In the genomic region with DNA sequence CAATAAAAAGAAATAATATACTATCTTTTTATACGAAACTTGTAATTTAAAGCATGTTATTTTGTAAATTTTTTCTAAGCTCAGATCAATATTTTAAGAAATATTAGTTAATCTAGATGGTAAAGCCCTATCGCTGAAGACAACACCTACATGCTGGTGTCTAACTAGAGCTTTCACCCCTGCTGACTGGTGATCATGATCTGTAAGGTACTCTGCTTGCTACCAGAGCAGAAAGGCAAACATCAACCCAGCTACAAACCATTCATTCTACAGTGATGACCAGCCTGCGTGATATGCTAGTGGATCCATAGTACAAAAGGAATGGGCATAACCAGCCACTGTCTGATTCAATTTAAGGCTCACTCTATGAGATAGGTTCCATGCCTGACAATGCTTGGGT, we compare ENCODE assay signal across 15 mouse cellular contexts. TPM values are rescaled to one million over a fixed set of nuclear protein-coding genes. Genes with fewer than 3 reads are reported as not detected.
DNase-seq lines count a peak whose midpoint lies in the region; ATAC-seq lines count a peak whose summit lies in the region.
"Not testable (repeated sequence)": the region's sequence is repeated elsewhere in the genome, so short reads cannot be mapped to it uniquely, and the experiment has no call there.
"Had no signal": no experiment of that assay in that cellular context is flagged by ENCODE, and none has a peak within 500 bp of the region (broad histone marks: within the 10 kb centered on the region; RNA-seq: fewer than 3 reads in every experiment).

No protein-coding gene starts in this region.

- not testable (repeated sequence) for H3K4me3 ChIP-seq in forebrain, embryonic 12.5 days (replicated peaks); hindbrain, embryonic 11.5 days (ENCODE audit: low read depth, low read length); intestine, embryonic 16.5 days (ENCODE audit: low read length); liver, embryonic 11.5 days (ENCODE audit: low read depth, low read length); midbrain, embryonic 12.5 days; neural tube, embryonic 11.5 days (ENCODE audit: low read depth, low read length); stomach, embryonic 16.5 days (replicated peaks; ENCODE audit: low read length)

- not testable (repeated sequence) for H3K9ac ChIP-seq in forebrain, embryonic 12.5 days; hindbrain, embryonic 11.5 days (ENCODE audit: low read depth, low read length); intestine, embryonic 16.5 days (ENCODE audit: low read depth, low read length); liver, embryonic 11.5 days (ENCODE audit: low read depth, low read length); midbrain, embryonic 12.5 days (replicated peaks); neural tube, embryonic 11.5 days (ENCODE audit: low read length); stomach, embryonic 16.5 days (ENCODE audit: low read length)

- not testable (repeated sequence) for H3K4me1 ChIP-seq in forebrain, embryonic 12.5 days; hindbrain, embryonic 11.5 days (replicated peaks; ENCODE audit: control insufficient read depth, insufficient read depth, low read length); intestine, embryonic 16.5 days (ENCODE audit: control insufficient read depth, insufficient read depth, low read length); liver, embryonic 11.5 days (replicated peaks; ENCODE audit: control insufficient read depth, insufficient read depth, low read length); midbrain, embryonic 12.5 days; neural tube, embryonic 11.5 days (ENCODE audit: control insufficient read depth, insufficient read depth, low read length); stomach, embryonic 16.5 days (ENCODE audit: control insufficient read depth, insufficient read depth, low read length)

- ATAC-seq in forebrain, embryonic 12.5 days (ENCODE audit: low FRiP score) = peak; percentile 57
- peak; percentile 67 for ATAC-seq in hindbrain, embryonic 11.5 days (ENCODE audit: low FRiP score)
- ATAC-seq in intestine, embryonic 16.5 days = 0 out of 2 replicates have a peak, but pooled peaks have one; percentile 36
- ATAC-seq in liver, embryonic 11.5 days (replicated peaks; ENCODE audit: low FRiP score) = peak; percentile 52
- peak; percentile 66; the same call in 1 of the 2 replicates for ATAC-seq in midbrain, embryonic 12.5 days (ENCODE audit: low FRiP score, low read depth)
- peak; percentile 32; the same call in 1 of the 2 replicates for ATAC-seq in neural tube, embryonic 11.5 days (ENCODE audit: insufficient read depth, low FRiP score, low TSS enrichment)
- 0 out of 2 replicates have a peak, but pooled peaks have one; percentile 52 for ATAC-seq in stomach, embryonic 16.5 days (ENCODE audit: insufficient read depth, low FRiP score)

- peaks cover 22% of the 10 kb centered on the region for H3K9me3 ChIP-seq in forebrain, embryonic 12.5 days
- peaks cover 12% of the 10 kb centered on the region for H3K9me3 ChIP-seq in hindbrain, embryonic 11.5 days (ENCODE audit: control insufficient read depth, low read length)
- H3K9me3 ChIP-seq in intestine, embryonic 16.5 days (ENCODE audit: control insufficient read depth, low read length); liver, embryonic 11.5 days (ENCODE audit: control insufficient read depth, low read length); neural tube, embryonic 11.5 days (ENCODE audit: control insufficient read depth, low read length); stomach, embryonic 16.5 days (replicated peaks; ENCODE audit: control insufficient read depth, low read length): not testable (repeated sequence)
- H3K9me3 ChIP-seq in midbrain, embryonic 12.5 days = peaks cover 25% of the 10 kb centered on the region

- not testable (repeated sequence) for H3K36me3 ChIP-seq in forebrain, embryonic 12.5 days (replicated peaks); hindbrain, embryonic 11.5 days (ENCODE audit: control insufficient read depth, insufficient read depth, low read length); intestine, embryonic 16.5 days (ENCODE audit: control insufficient read depth, insufficient read depth, low read length); liver, embryonic 11.5 days (ENCODE audit: control insufficient read depth, insufficient read depth, low read length); midbrain, embryonic 12.5 days; neural tube, embryonic 11.5 days (ENCODE audit: control insufficient read depth, insufficient read depth, low read length); stomach, embryonic 16.5 days (ENCODE audit: control insufficient read depth, insufficient read depth, low read length)

- H3K27ac ChIP-seq in forebrain, embryonic 12.5 days; hindbrain, embryonic 11.5 days (ENCODE audit: low read depth, low read length); intestine, embryonic 16.5 days (ENCODE audit: low read length); liver, embryonic 11.5 days (ENCODE audit: low read depth, low read length); midbrain, embryonic 12.5 days (replicated peaks); neural tube, embryonic 11.5 days (ENCODE audit: low read depth, low read length); stomach, embryonic 16.5 days (ENCODE audit: low read length): not testable (repeated sequence)

- not testable (repeated sequence) for H3K4me2 ChIP-seq in forebrain, embryonic 12.5 days; hindbrain, embryonic 11.5 days (replicated peaks; ENCODE audit: low read depth, low read length); intestine, embryonic 16.5 days (ENCODE audit: low read depth, low read length); liver, embryonic 11.5 days; midbrain, embryonic 12.5 days (replicated peaks); neural tube, embryonic 11.5 days (ENCODE audit: low read depth); stomach, embryonic 16.5 days (ENCODE audit: low read depth, low read length)

- not testable (repeated sequence) for DNase-seq in hindbrain, embryonic 11.5 days (ENCODE audit: low spot score); liver, embryonic 11.5 days (ENCODE audit: low spot score); neural tube, embryonic 11.5 days (ENCODE audit: low spot score)

- 73% methylated on average over 3 of the region's 3 CpGs for WGBS in forebrain, embryonic 12.5 days
- 67% methylated on average over 3 of the region's 3 CpGs for WGBS in hindbrain, embryonic 11.5 days
- WGBS in intestine, embryonic 16.5 days = 67% methylated on average over 3 of the region's 3 CpGs
- WGBS in liver, embryonic 11.5 days = 63% methylated on average over 3 of the region's 3 CpGs
- WGBS in midbrain, embryonic 12.5 days = 74% methylated on average over 3 of the region's 3 CpGs
- WGBS in neural tube, embryonic 11.5 days = 69% methylated on average over 3 of the region's 3 CpGs
- 72% methylated on average over 3 of the region's 3 CpGs for WGBS in stomach, embryonic 16.5 days

- not testable (repeated sequence) for H3K27me3 ChIP-seq in forebrain, embryonic 12.5 days; hindbrain, embryonic 11.5 days (ENCODE audit: control insufficient read depth, insufficient read depth, low read length); intestine, embryonic 16.5 days (replicated peaks; ENCODE audit: control insufficient read depth, insufficient read depth, low read length); liver, embryonic 11.5 days (replicated peaks; ENCODE audit: control insufficient read depth, insufficient read depth, low read length); midbrain, embryonic 12.5 days; neural tube, embryonic 11.5 days (ENCODE audit: control insufficient read depth, insufficient read depth, low read length); stomach, embryonic 16.5 days (ENCODE audit: control insufficient read depth, insufficient read depth, low read length)

RNA-seq across cellular contexts. Expression of a gene that starts 16.9 kb away (rescaled TPM):
- polyA plus RNA-seq in forebrain, embryonic 12.5 days (2016; fragmentation: Nextera tagmentation; extraction: Ambion mirVana) = not detected in 2 replicates
- not detected in 2 replicates for polyA plus RNA-seq in hindbrain, embryonic 11.5 days (2014; fragmentation: Nextera tagmentation; extraction: Ambion mirVana)
- polyA plus RNA-seq in intestine, embryonic 16.5 days (2015; fragmentation: Nextera tagmentation; extraction: Ambion mirVana) = not detected in 2 replicates
- polyA plus RNA-seq in liver, embryonic 11.5 days (2014; fragmentation: Nextera tagmentation; extraction: Ambion mirVana) = not detected in 2 replicates
- polyA plus RNA-seq in midbrain, embryonic 12.5 days (2016; fragmentation: Nextera tagmentation; extraction: Ambion mirVana) = not detected in 2 replicates
- not detected in 2 replicates for polyA plus RNA-seq in neural tube, embryonic 11.5 days (2014; fragmentation: Nextera tagmentation; extraction: Ambion mirVana)
- not detected in 2 replicates for polyA plus RNA-seq in stomach, embryonic 16.5 days (2015; fragmentation: Nextera tagmentation; extraction: Ambion mirVana)
- polyA plus RNA-seq: adrenal gland, adult 2 months; C2C12; erythroblast, embryonic 14.5 days; forebrain, embryonic 15.5 days; gonadal fat pad, adult 2 months; hindbrain, embryonic 15.5 days; limb, embryonic 14.5 days; liver, embryonic 16.5 days had no signal

RNA-seq across cellular contexts. Expression of a gene that starts 24.8 kb away (rescaled TPM):
- not detected in 2 replicates for polyA plus RNA-seq in forebrain, embryonic 12.5 days (2016; fragmentation: Nextera tagmentation; extraction: Ambion mirVana)
- not detected in 2 replicates for polyA plus RNA-seq in hindbrain, embryonic 11.5 days (2014; fragmentation: Nextera tagmentation; extraction: Ambion mirVana)
- polyA plus RNA-seq in intestine, embryonic 16.5 days (2015; fragmentation: Nextera tagmentation; extraction: Ambion mirVana) = 0.15 TPM in 1 of 2 replicates, not detected in the other
- polyA plus RNA-seq in liver, embryonic 11.5 days (2014; fragmentation: Nextera tagmentation; extraction: Ambion mirVana) = not detected in 2 replicates
- not detected in 2 replicates for polyA plus RNA-seq in midbrain, embryonic 12.5 days (2016; fragmentation: Nextera tagmentation; extraction: Ambion mirVana)
- polyA plus RNA-seq in neural tube, embryonic 11.5 days (2014; fragmentation: Nextera tagmentation; extraction: Ambion mirVana) = not detected in 2 replicates
- not detected in 2 replicates for polyA plus RNA-seq in stomach, embryonic 16.5 days (2015; fragmentation: Nextera tagmentation; extraction: Ambion mirVana)
- polyA plus RNA-seq: adrenal gland, adult 2 months; erythroblast, embryonic 14.5 days; forebrain, embryonic 15.5 days; gonadal fat pad, adult 2 months; hindbrain, embryonic 15.5 days; liver, embryonic 16.5 days had no signal

RNA-seq across cellular contexts. Expression of a gene that starts 54.9 kb away (rescaled TPM):
- not detected in 2 replicates for polyA plus RNA-seq in forebrain, embryonic 12.5 days (2016; fragmentation: Nextera tagmentation; extraction: Ambion mirVana)
- not detected in 2 replicates for polyA plus RNA-seq in hindbrain, embryonic 11.5 days (2014; fragmentation: Nextera tagmentation; extraction: Ambion mirVana)
- not detected in 2 replicates for polyA plus RNA-seq in intestine, embryonic 16.5 days (2015; fragmentation: Nextera tagmentation; extraction: Ambion mirVana)
- not detected in 2 replicates for polyA plus RNA-seq in liver, embryonic 11.5 days (2014; fragmentation: Nextera tagmentation; extraction: Ambion mirVana)
- polyA plus RNA-seq in midbrain, embryonic 12.5 days (2016; fragmentation: Nextera tagmentation; extraction: Ambion mirVana) = not detected in 2 replicates
- polyA plus RNA-seq in neural tube, embryonic 11.5 days (2014; fragmentation: Nextera tagmentation; extraction: Ambion mirVana) = not detected in 2 replicates
- not detected in 2 replicates for polyA plus RNA-seq in stomach, embryonic 16.5 days (2015; fragmentation: Nextera tagmentation; extraction: Ambion mirVana)
- polyA plus RNA-seq: adrenal gland, adult 2 months; C2C12; erythroblast, embryonic 14.5 days; forebrain, embryonic 15.5 days; gonadal fat pad, adult 2 months; hindbrain, embryonic 15.5 days; limb, embryonic 14.5 days; liver, embryonic 16.5 days had no signal
